Mouse (Mus musculus): ENCODE data around the gene Gpr146. TPM values are rescaled to one million over a fixed set of nuclear protein-coding genes. Genes with fewer than 3 reads are reported as not detected.

Gene Gpr146
- polyA plus RNA-seq, 1 experiment, result 34.7 TPM

GRCm38 (mm10) chr5:139432747-139433508 lies 55.4 kb downstream of the Gpr146 start:
- H3K4me3 ChIP-seq (ENCODE audit: insufficient read depth, low read length), result no peak overlapping the region
- peaks cover 24% of the 10 kb centered on the region for H3K4me1 ChIP-seq (ENCODE audit: control insufficient read depth, insufficient read depth, low read length)
- H3K27ac ChIP-seq (ENCODE audit: insufficient read depth, low read depth, low read length), result no peak overlapping the region
- no peak for TF ChIP-seq CTCF (IDR thresholded peaks at IDR 0.05; ENCODE audit: low read depth, low read length)
- no peak for TF ChIP-seq POLR2A (IDR thresholded peaks at IDR 0.05; ENCODE audit: borderline replicate concordance, low read depth, low read length)

GRCm38 (mm10) chr5:139433842-139434568 lies 56.5 kb downstream of the Gpr146 start:
- no peak for TF ChIP-seq CTCF (IDR thresholded peaks at IDR 0.05; ENCODE audit: low read depth, low read length)
- TF ChIP-seq POLR2A (IDR thresholded peaks at IDR 0.05; ENCODE audit: borderline replicate concordance, low read depth, low read length), result no peak
- Histone ChIP-seq H3K27ac (ENCODE audit: insufficient read depth, low read depth, low read length) (no peak overlapping the region), H3K4me3 (ENCODE audit: insufficient read depth, low read length) (no peak overlapping the region), H3K4me1 (ENCODE audit: control insufficient read depth, insufficient read depth, low read length) (peaks cover 35% of the 10 kb centered on the region)

GRCm38 (mm10) chr5:139434940-139435339 lies 57.4 kb downstream of the Gpr146 start:
- peaks cover 43% of the 10 kb centered on the region for H3K4me1 ChIP-seq (ENCODE audit: control insufficient read depth, insufficient read depth, low read length)
- no peak overlapping the region for H3K4me3 ChIP-seq (ENCODE audit: insufficient read depth, low read length)
- TF ChIP-seq CTCF (IDR thresholded peaks at IDR 0.05; ENCODE audit: low read depth, low read length), result no peak
- TF ChIP-seq POLR2A (IDR thresholded peaks at IDR 0.05; ENCODE audit: borderline replicate concordance, low read depth, low read length), result no peak
- no peak overlapping the region for H3K27ac ChIP-seq (ENCODE audit: insufficient read depth, low read depth, low read length)

- no peak for TF ChIP-seq CTCF (IDR thresholded peaks at IDR 0.05; ENCODE audit: low read depth, low read length)
- no peak for TF ChIP-seq POLR2A (IDR thresholded peaks at IDR 0.05; ENCODE audit: borderline replicate concordance, low read depth, low read length)
- peak overlapping the region; percentile 93 for H3K27ac ChIP-seq (ENCODE audit: insufficient read depth, low read depth, low read length)
- no peak overlapping the region for H3K4me3 ChIP-seq (ENCODE audit: insufficient read depth, low read length)
- peaks cover 43% of the 10 kb centered on the region for H3K4me1 ChIP-seq (ENCODE audit: control insufficient read depth, insufficient read depth, low read length)
Measured at GRCm38 (mm10) chr5:139437769-139438168, 60.3 kb downstream of the Gpr146 start.

GRCm38 (mm10) chr5:139438440-139438839 lies 60.9 kb downstream of the Gpr146 start:
- Histone ChIP-seq H3K4me3 (ENCODE audit: insufficient read depth, low read length) (no peak overlapping the region), H3K4me1 (ENCODE audit: control insufficient read depth, insufficient read depth, low read length) (peaks cover 39% of the 10 kb centered on the region), H3K27ac (ENCODE audit: insufficient read depth, low read depth, low read length) (peak overlapping the region; percentile 93)
- TF ChIP-seq POLR2A (IDR thresholded peaks at IDR 0.05; ENCODE audit: borderline replicate concordance, low read depth, low read length), result no peak
- no peak for TF ChIP-seq CTCF (IDR thresholded peaks at IDR 0.05; ENCODE audit: low read depth, low read length)

- no peak for TF ChIP-seq CTCF (IDR thresholded peaks at IDR 0.05; ENCODE audit: low read depth, low read length)
- no peak for TF ChIP-seq POLR2A (IDR thresholded peaks at IDR 0.05; ENCODE audit: borderline replicate concordance, low read depth, low read length)
- H3K4me1 ChIP-seq (ENCODE audit: control insufficient read depth, insufficient read depth, low read length), result peaks cover 25% of the 10 kb centered on the region
- H3K27ac ChIP-seq (ENCODE audit: insufficient read depth, low read depth, low read length), result no peak overlapping the region
- no peak overlapping the region for H3K4me3 ChIP-seq (ENCODE audit: insufficient read depth, low read length)
Measured at GRCm38 (mm10) chr5:139440451-139440850, 63.0 kb downstream of the Gpr146 start.

GRCm38 (mm10) chr5:139440926-139441725 lies 63.6 kb downstream of the Gpr146 start:
- Histone ChIP-seq H3K27ac (ENCODE audit: insufficient read depth, low read depth, low read length) (no peak overlapping the region), H3K4me1 (ENCODE audit: control insufficient read depth, insufficient read depth, low read length) (peaks cover 25% of the 10 kb centered on the region), H3K4me3 (ENCODE audit: insufficient read depth, low read length) (no peak overlapping the region)
- TF ChIP-seq POLR2A (IDR thresholded peaks at IDR 0.05; ENCODE audit: borderline replicate concordance, low read depth, low read length) (no peak), CTCF (IDR thresholded peaks at IDR 0.05; ENCODE audit: low read depth, low read length) (no peak)

- Histone ChIP-seq H3K4me1 (ENCODE audit: control insufficient read depth, insufficient read depth, low read length) (peaks cover 25% of the 10 kb centered on the region), H3K4me3 (ENCODE audit: insufficient read depth, low read length) (no peak overlapping the region), H3K27ac (ENCODE audit: insufficient read depth, low read depth, low read length) (no peak overlapping the region)
- TF ChIP-seq CTCF (IDR thresholded peaks at IDR 0.05; ENCODE audit: low read depth, low read length), result no peak
- no peak for TF ChIP-seq POLR2A (IDR thresholded peaks at IDR 0.05; ENCODE audit: borderline replicate concordance, low read depth, low read length)
Measured at GRCm38 (mm10) chr5:139441726-139442018, 64.2 kb downstream of the Gpr146 start.

- Histone ChIP-seq H3K27ac (ENCODE audit: insufficient read depth, low read depth, low read length) (no peak overlapping the region), H3K4me3 (ENCODE audit: insufficient read depth, low read length) (no peak overlapping the region), H3K4me1 (ENCODE audit: control insufficient read depth, insufficient read depth, low read length) (peaks cover 22% of the 10 kb centered on the region)
- no peak for TF ChIP-seq CTCF (IDR thresholded peaks at IDR 0.05; ENCODE audit: low read depth, low read length)
- TF ChIP-seq POLR2A (IDR thresholded peaks at IDR 0.05; ENCODE audit: borderline replicate concordance, low read depth, low read length), result no peak
Measured at GRCm38 (mm10) chr5:139442428-139442827, 64.9 kb downstream of the Gpr146 start.

Data from bone marrow macrophage, adult 2 months (primary cell).